Mouse (Mus musculus) natural killer cell, adult 2 months (primary cell): ENCODE results near the gene Frmpd4.

Source experiments
- DNase-seq, 2 experiments: peaks; one replicate each; pipeline ENCODE4 v3.0.0; 2022; ENCODE audit warnings: low spot score in 2 of 2

Frmpd4 gene

GRCm38 (mm10) chrX:167552827-167553226, 1024.2 kb downstream of the Frmpd4 start:
- no peak for DNase-seq

DNA sequence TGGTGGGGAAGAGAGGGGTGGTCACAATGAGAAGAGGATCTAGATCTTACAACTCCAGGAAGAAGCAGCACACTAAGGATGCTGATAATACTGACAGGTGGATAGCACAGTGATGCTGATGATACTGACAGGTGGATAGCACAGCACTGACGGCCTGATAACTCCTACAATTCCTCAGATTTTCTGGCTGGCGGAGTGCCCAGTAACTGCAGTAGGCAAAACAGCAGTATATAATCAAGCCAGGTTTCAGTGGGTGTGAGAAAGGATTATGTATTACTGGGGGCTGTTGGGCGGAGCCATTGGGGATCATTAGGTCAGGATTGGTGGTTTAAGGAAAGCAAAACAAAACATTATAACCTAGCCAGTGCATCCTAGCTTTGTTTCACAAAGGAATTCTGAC, 1053.9 kb downstream of the Frmpd4 start:
- DNase-seq = no peak

DNA sequence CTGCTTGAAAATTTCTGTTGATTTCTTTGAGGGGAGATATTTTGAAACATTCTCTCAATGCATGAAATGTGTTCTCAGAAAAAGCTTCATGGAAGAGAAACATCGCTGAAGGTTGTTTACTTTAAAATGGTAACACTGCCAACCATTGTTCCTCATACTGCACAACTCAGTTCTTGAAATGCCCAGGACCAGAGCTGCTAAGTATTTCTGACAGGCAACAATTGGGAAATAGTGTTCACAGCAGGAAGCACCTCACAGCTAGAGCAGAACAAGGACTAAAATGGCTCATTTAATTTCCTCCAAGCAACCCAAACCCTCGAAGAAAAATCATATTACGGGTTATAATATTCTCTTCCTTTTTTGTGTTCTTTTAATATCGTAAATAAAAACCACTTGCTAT, 1054.5 kb downstream of the Frmpd4 start:
- no peak for DNase-seq

- DNase-seq = no peak
Measured at GRCm38 (mm10) chrX:167518440-167518839, 1058.6 kb downstream of the Frmpd4 start.

GRCm38 (mm10) chrX:167497780-167498179, 1079.3 kb downstream of the Frmpd4 start:
- DNase-seq = peak in 1 of 2 experiments; percentile 27

- DNase-seq = no peak
Measured at GRCm38 (mm10) chrX:167492265-167492664, 1084.8 kb downstream of the Frmpd4 start.

DNA sequence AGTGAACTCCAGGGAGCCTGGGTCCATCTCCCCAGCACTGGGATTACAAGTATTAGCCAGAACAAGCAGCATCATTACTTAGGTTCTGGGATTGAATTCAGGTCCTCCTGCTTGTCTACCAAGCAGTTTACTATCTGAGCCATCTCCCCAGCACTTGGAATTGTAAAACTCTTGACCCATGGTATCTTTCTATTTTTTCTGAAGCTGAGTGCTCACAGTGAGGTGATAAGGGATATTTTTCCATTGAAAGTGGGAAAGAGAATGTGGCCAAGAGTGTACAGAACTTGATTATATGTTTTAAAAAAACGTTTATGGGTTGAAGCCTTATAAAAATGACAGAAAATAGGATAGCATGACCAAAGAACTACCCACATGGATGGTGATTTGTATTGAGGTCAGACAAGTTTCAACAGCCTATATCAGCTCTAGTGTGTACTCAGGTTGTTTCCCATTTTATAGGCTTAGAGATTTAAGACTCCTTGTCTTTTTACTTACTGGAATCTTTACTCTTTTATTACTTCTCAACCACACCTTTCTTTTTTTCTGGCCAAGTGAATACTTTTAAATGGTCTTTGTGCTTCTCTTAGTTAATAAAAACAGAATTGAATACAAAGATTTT, 1085.3 kb downstream of the Frmpd4 start:
- DNase-seq = no peak

DNA sequence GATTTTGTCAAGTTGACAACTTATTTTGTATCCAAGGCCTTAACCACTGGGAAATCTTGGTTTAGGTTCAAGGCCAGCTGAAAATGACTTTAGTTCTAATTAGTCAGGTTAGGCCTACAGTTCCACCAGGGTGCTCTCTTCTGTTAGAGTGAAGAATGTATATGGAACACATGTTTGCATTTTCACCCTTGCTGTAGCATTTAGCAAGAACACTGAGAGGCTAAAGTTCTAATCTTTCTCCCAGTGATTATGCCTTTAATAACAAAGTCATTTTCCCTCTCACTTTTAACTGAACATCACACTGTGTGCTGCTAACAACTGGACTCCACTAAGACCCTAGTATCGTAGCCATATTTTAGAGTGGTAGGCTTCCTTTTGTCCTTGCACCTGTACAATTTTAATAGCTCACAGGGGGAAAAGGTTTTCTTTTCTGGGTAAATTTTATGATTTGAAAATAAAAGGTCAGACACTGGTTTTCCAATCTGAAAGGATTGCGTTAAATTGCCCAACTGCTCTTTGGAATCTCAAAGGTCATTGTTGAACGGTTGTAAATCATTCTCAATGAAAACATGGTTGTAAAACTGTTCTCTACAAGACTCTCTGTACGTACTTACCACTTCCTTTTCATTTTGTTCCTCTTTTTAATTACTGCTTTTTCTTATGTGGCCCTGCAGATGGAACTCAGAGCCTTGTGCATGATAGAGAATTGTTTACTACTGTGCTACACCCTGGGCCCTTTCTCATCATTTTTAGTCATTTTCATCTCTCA, 1093.4 kb downstream of the Frmpd4 start:
- DNase-seq = no peak

- no peak for DNase-seq
Measured at GRCm38 (mm10) chrX:167477636-167478035, 1099.4 kb downstream of the Frmpd4 start.

GRCm38 (mm10) chrX:167434883-167435282, 1142.1 kb downstream of the Frmpd4 start:
- no peak for DNase-seq

GRCm38 (mm10) chrX:167433950-167434349, 1143.1 kb downstream of the Frmpd4 start:
- no peak for DNase-seq
